Mouse (Mus musculus) intestine, embryonic 16.5 days (tissue): ENCODE measurements around the gene Fxyd3. TPM values are rescaled to one million over a fixed set of nuclear protein-coding genes. Genes with fewer than 3 reads are reported as not detected.

Source experiments
- ATAC-seq: fragments of 200-750 bp; cut with Nextera tagmentation; 2 replicates; pipeline ENCODE4 v1.8.0; 2017; ENCODE audit warnings: moderate TSS enrichment, moderate library complexity
- H3K27ac ChIP-seq: fragments of 300-500 bp; sonication (generic); 2 replicates; pipeline ENCODE4 v1.5.1; 2014; ENCODE audit warnings: mild to moderate bottlenecking, low read length
- H3K27me3 ChIP-seq: fragments of 300-500 bp; sonication (generic); replicated peaks from 2 replicates; pipeline ENCODE4 v1.6.1; 2014; ENCODE audit warnings: low read length, control low read depth, mixed read lengths; ENCODE audit not compliant: control insufficient read depth, insufficient read depth
- H3K36me3 ChIP-seq: fragments of 300-500 bp; sonication (generic); 2 replicates; pipeline ENCODE4 v1.6.1; 2014; ENCODE audit warnings: low read length, control low read depth; ENCODE audit not compliant: control insufficient read depth, insufficient read depth
- H3K4me1 ChIP-seq: fragments of 300-500 bp; sonication (generic); 2 replicates; pipeline ENCODE4 v1.6.1; 2014; ENCODE audit warnings: low read length, control low read depth, mixed read lengths; ENCODE audit not compliant: control insufficient read depth, insufficient read depth
- H3K4me2 ChIP-seq: fragments of 300-500 bp; sonication (generic); 2 replicates; pipeline ENCODE4 v1.6.1; 2014; ENCODE audit warnings: low read depth, low read length, control low read depth
- H3K4me3 ChIP-seq: fragments of 300-500 bp; sonication (generic); 2 replicates; pipeline ENCODE4 v1.5.1; 2014; ENCODE audit warnings: mild to moderate bottlenecking, low read length
- H3K9ac ChIP-seq: fragments of 300-500 bp; sonication (generic); 2 replicates; pipeline ENCODE4 v1.6.1; 2014; ENCODE audit warnings: low read depth, low read length
- H3K9me3 ChIP-seq: fragments of 300-500 bp; sonication (generic); 2 replicates; pipeline ENCODE4 v1.6.1; 2016; ENCODE audit warnings: low read length, control low read depth; ENCODE audit not compliant: control insufficient read depth
- WGBS: fragments of 180-500 bp; shearing (Covaris S2); extraction: QIAGEN DNeasy Blood & Tissue Kit; methylation state at CpG from one replicate; pipeline ENCODE4 v1.1.7; 2014; 5-methylcytosine and 5-hydroxymethylcytosine counted together
- polyA plus RNA-seq: library from polyadenylated mRNA; unstranded; fragments of >200 nt; fragmentation: Nextera tagmentation; extraction: Ambion mirVana; gene quantifications from 2 replicates; pipeline ENCODE4 v1.2.1, GENCODE M21; 2015

Gene Fxyd3
- polyA plus RNA-seq, 1 experiment from 2014 or later: 73.7 TPM

- Histone ChIP-seq H3K27me3 (no peaks in the 10 kb centered on the region), H3K4me2 (no peak overlapping the region), H3K4me1 (peaks cover 8% of the 10 kb centered on the region; the same call in 1 of the 2 replicates), H3K9ac (no peak overlapping the region), H3K4me3 (no peak overlapping the region), H3K9me3 (no peaks in the 10 kb centered on the region), H3K36me3 (no peaks in the 10 kb centered on the region), H3K27ac (no peak overlapping the region)
- 86% methylated on average over 8 of the region's 8 CpGs for WGBS
- no peak for ATAC-seq
These were observed 3.2 kb upstream of the Fxyd3 start for GRCm38 (mm10) chr7:31079670-31080069.

GRCm38 (mm10) chr7:31077885-31078445 lies 1.5 kb upstream of the Fxyd3 start:
- WGBS: 36% methylated on average over 5 of the region's 5 CpGs
- Histone ChIP-seq H3K4me3 (no peak overlapping the region), H3K4me2 (no peak overlapping the region)

DNA sequence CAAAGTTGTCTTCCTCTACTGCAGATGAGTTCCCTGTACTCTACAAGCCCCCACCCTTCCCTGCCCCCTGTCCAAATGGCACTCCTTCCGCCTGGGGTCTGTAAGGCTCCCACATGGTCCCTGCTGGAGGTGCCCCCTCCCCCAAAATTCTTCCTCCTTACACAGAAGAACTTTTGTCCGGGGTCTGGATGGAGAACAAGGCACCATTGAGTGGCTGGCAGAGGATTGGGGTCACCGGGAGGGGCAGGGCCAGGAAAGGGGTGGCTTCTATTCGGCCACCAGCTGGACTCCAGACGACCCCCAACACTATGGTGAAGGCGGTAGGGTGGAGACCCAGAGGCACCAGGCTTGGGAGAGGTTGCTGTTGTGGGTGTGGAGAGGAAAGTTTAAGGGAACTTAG lies 966 bp upstream of the Fxyd3 start:
- H3K4me1 ChIP-seq: peaks cover 14% of the 10 kb centered on the region
- peak; percentile 11; the same call in 1 of the 2 replicates for ATAC-seq
- no peaks in the 10 kb centered on the region for H3K36me3 ChIP-seq
- H3K4me2 ChIP-seq: no peak overlapping the region
- 58% methylated on average over 6 of the region's 6 CpGs for WGBS
- no peak overlapping the region for H3K9ac ChIP-seq
- no peak overlapping the region for H3K4me3 ChIP-seq
- no peaks in the 10 kb centered on the region for H3K27me3 ChIP-seq
- no peaks in the 10 kb centered on the region for H3K9me3 ChIP-seq
- H3K27ac ChIP-seq: no peak overlapping the region

More at GRCm38 (mm10) chr7:31077885-31078445, 1.5 kb upstream of the Fxyd3 start:
- H3K27ac ChIP-seq: no peak overlapping the region
- no peak for ATAC-seq
- H3K4me1 ChIP-seq: peaks cover 12% of the 10 kb centered on the region; the same call in 1 of the 2 replicates
- no peaks in the 10 kb centered on the region for H3K9me3 ChIP-seq
- no peaks in the 10 kb centered on the region for H3K36me3 ChIP-seq
- H3K27me3 ChIP-seq: no peaks in the 10 kb centered on the region
- no peak overlapping the region for H3K9ac ChIP-seq

DNA sequence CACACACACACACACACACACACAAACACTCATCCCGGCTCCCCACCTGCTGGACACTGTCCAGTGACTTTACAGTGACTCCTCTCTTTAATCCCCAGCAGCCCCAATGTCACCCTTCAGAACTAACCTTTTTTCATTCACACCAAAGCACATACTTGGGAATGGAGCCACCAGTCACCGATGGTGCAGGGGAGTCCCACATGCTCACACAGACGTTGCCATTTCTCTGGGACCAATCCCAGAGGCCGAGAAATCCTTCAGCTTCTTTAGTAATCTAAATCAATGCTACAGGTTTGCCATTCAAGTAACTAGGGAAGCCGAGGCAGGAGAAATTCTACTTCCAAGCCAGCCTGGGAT lies 1.8 kb downstream of the Fxyd3 start:
- Histone ChIP-seq H3K27me3 (no peaks in the 10 kb centered on the region), H3K4me2 (no peak overlapping the region), H3K9me3 (no peaks in the 10 kb centered on the region), H3K9ac (no peak overlapping the region), H3K36me3 (no peaks in the 10 kb centered on the region), H3K27ac (no peak overlapping the region), H3K4me3 (no peak overlapping the region), H3K4me1 (peaks cover 21% of the 10 kb centered on the region)
- no peak for ATAC-seq
- WGBS: 55% methylated on average over 5 of the region's 5 CpGs

- H3K36me3 ChIP-seq: no peaks in the 10 kb centered on the region
- ATAC-seq: 0 out of 2 replicates have a peak, but pooled peaks have one; percentile 6
- no peaks in the 10 kb centered on the region for H3K27me3 ChIP-seq
- peaks cover 21% of the 10 kb centered on the region for H3K4me1 ChIP-seq
- 52% methylated on average over 7 of the region's 7 CpGs for WGBS
- no peak overlapping the region for H3K4me3 ChIP-seq
- H3K9me3 ChIP-seq: no peaks in the 10 kb centered on the region
- no peak overlapping the region for H3K4me2 ChIP-seq
- H3K9ac ChIP-seq: no peak overlapping the region
- peak overlapping the region; percentile 4; the same call in 1 of the 2 replicates for H3K27ac ChIP-seq
These were observed 2.3 kb downstream of the Fxyd3 start for GRCm38 (mm10) chr7:31074061-31074712.

DNA sequence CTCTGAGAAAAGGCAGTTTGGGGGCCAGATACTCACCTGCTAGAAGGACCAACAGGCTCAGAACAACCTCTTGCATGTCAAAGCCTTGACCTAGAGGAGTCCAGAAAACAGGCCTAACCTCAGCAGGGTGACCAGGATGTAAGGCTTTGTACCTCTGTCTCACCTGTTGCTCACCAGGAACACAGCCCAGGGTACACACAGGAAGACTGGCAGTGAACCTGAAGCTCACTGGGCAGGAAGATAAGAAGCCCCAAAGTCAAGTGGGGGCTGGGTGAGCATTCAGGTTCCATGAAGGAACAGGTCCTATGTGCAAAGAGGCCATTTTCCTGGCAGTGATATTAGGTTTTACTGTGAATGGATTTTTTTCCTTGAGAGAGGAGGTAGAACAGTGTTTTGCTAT lies 3.0 kb downstream of the Fxyd3 start:
- ATAC-seq: peak; percentile 30; the same call in 1 of the 2 replicates
- peak overlapping the region; percentile 16 for H3K27ac ChIP-seq

DNA sequence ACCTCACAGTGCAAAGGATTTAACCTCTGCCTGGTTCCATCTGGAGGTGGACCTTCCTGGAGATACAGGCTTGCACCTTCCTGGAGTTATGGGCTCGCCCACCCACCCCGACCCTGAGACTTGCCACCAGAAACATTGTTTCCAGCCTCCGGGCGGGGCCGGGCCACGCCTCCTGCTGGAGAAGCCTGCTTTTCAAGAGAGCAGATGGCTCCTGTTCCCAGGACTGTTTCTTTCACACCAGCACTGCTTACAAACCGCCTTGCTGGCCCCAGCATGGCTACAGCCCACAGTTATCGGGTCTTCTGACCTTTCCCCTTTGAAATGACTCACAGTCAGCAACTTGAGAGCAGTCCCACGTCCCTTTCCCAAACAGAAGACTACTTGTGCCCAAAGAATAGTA lies 4.2 kb downstream of the Fxyd3 start:
- H3K4me2 ChIP-seq: 0 out of 2 replicates have a peak overlapping the region, but pooled peaks have one; percentile 20

More for the DNA sequence above, 3.0 kb downstream of the Fxyd3 start:
- peaks cover 21% of the 10 kb centered on the region for H3K4me1 ChIP-seq
- H3K4me2 ChIP-seq: no peak overlapping the region
- no peaks in the 10 kb centered on the region for H3K36me3 ChIP-seq
- no peak overlapping the region for H3K9ac ChIP-seq
- no peaks in the 10 kb centered on the region for H3K9me3 ChIP-seq
- H3K27me3 ChIP-seq: no peaks in the 10 kb centered on the region
- no peak overlapping the region for H3K4me3 ChIP-seq

GRCm38 (mm10) chr7:31070324-31070723 lies 6.2 kb downstream of the Fxyd3 start:
- Histone ChIP-seq H3K4me3 (no peak overlapping the region), H3K27ac (no peak overlapping the region), H3K27me3 (no peaks in the 10 kb centered on the region), H3K9me3 (no peaks in the 10 kb centered on the region), H3K9ac (no peak overlapping the region), H3K4me2 (no peak overlapping the region), H3K36me3 (no peaks in the 10 kb centered on the region), H3K4me1 (peaks cover 19% of the 10 kb centered on the region)
- no peak for ATAC-seq
- WGBS: 74% methylated on average over 6 of the region's 6 CpGs

More for the DNA sequence above, 4.2 kb downstream of the Fxyd3 start:
- WGBS: 24% methylated on average over 9 of the region's 9 CpGs
- Histone ChIP-seq H3K9ac (no peak overlapping the region), H3K9me3 (no peaks in the 10 kb centered on the region), H3K27me3 (no peaks in the 10 kb centered on the region), H3K36me3 (no peaks in the 10 kb centered on the region), H3K27ac (peak overlapping the region; percentile 62), H3K4me3 (no peak overlapping the region), H3K4me1 (peaks cover 24% of the 10 kb centered on the region)
- ATAC-seq: peak; percentile 27; the same call in 1 of the 2 replicates

DNA sequence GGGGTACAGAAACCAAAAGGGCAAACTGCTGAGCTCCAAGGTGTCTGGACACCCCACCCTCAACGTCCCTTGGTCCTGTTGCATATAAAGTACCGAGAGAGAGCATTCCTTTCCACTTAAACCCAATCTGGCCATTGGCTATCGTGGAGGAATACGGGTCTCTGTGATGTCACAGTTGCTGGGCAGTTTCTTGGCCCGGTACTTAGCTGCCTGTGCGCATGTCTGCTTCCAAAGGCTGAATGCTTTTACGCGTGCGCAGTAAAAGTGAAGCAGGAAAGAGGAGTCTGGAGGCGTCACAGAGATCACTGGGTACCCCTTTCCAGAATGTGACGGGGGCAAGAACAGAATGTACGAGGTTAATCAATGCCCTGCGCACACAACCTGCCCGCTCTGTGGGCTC lies 7.0 kb downstream of the Fxyd3 start:
- Histone ChIP-seq H3K9ac (no peak overlapping the region), H3K27me3 (no peaks in the 10 kb centered on the region), H3K4me2 (no peak overlapping the region), H3K4me1 (peaks cover 19% of the 10 kb centered on the region), H3K9me3 (no peaks in the 10 kb centered on the region), H3K36me3 (no peaks in the 10 kb centered on the region), H3K4me3 (no peak overlapping the region), H3K27ac (no peak overlapping the region)
- 82% methylated on average over 14 of the region's 14 CpGs for WGBS
- ATAC-seq: no peak
